Mouse (Mus musculus): Measurements from ENCODE around the gene Spindoc.

DNA sequence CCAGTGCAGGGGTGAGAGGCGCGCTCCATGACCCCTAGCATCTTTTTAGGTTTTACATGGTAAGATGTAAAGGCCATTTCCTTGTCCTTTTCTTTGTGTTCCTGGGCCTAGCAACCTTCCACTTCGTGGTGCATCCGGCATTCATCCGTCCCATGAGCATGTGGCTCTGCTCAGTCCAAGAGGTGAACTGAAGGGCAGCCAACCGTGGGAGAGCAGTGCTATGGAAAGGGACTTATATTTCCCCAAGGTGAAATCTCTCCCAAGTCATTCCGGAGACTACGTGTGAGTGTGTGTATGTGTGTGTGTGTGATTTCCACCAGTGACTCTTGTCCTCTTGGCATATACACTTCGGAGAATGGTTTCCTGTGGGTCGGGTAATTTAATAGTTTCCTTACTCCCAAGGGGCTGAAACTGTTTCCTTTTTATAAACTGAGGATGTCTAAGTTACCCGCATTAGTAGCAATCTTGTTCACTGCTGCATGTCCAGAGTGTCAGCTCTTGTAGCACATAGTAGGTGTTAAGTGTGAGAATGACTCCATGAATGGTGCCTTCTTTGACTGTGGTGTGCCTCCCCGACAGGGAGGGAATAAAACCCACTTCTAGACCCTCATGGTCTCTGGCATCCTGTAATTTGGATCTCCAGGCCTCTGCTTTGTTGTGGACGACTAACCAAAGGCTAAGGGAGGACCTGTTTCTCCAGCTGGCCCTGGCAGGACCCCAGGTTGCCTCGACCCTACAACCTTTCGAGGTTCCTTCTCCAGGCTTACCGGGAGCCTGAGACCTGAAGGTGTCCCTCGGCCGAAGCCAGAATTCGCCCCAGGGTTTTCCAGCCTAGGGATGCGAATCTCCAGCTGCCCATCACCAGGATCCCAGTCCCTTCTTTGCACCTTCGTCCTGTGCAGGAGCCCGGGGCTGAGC, 33.4 kb upstream of the Spindoc start:
- TF ChIP-seq EP300 (IDR thresholded peaks at IDR 0.05; ENCODE audit: low read depth) (no peak), CTCF (IDR thresholded peaks at IDR 0.05; ENCODE audit: low read depth) (no peak)
